Mouse (Mus musculus) hindbrain, postnatal 0 days (tissue): ENCODE measurements around the gene Cmtm5. TPM values are rescaled to one million over a fixed set of nuclear protein-coding genes. Genes with fewer than 3 reads are reported as not detected.
"Not testable (repeated sequence)": the region's sequence is repeated elsewhere in the genome, so short reads cannot be mapped to it uniquely, and the experiment has no call there.

Experiments
- ATAC-seq: fragments of 200-750 bp; cut with Nextera tagmentation; 2 replicates; pipeline ENCODE4 v1.8.0; 2017; ENCODE audit warnings: mild to moderate bottlenecking, moderate TSS enrichment, moderate library complexity
- DNase-seq: peaks from one replicate; pipeline ENCODE4 v3.0.0-alpha.2; 2015; ENCODE audit warnings: low spot score
- H3K27ac ChIP-seq: fragments of 300-500 bp; sonication (generic); 2 replicates; pipeline ENCODE4 v1.5.1; 2014; ENCODE audit warnings: mild to moderate bottlenecking
- H3K27me3 ChIP-seq: fragments of 300-500 bp; sonication (generic); 2 replicates; pipeline ENCODE4 v1.6.1; 2014; ENCODE audit warnings: low read length, mixed read lengths; ENCODE audit not compliant: insufficient read depth
- H3K36me3 ChIP-seq: fragments of 300-500 bp; sonication (generic); 2 replicates; pipeline ENCODE4 v1.6.1; 2014; ENCODE audit warnings: low read length, mixed read lengths; ENCODE audit not compliant: insufficient read depth
- H3K4me1 ChIP-seq: fragments of 300-500 bp; sonication (generic); 2 replicates; pipeline ENCODE4 v1.6.1; 2014; ENCODE audit warnings: antibody characterized with exemption, low read length, mixed read lengths; ENCODE audit not compliant: insufficient read depth
- H3K4me2 ChIP-seq: fragments of 300-500 bp; sonication (generic); 2 replicates; pipeline ENCODE4 v1.6.1; 2014; ENCODE audit warnings: low read depth, mild to moderate bottlenecking, low read length, moderate library complexity, mixed read lengths
- H3K4me3 ChIP-seq: fragments of 300-500 bp; sonication (generic); 2 replicates; pipeline ENCODE4 v1.5.1; 2014; ENCODE audit warnings: low read length
- H3K9ac ChIP-seq: fragments of 300-500 bp; sonication (generic); replicated peaks from 2 replicates; pipeline ENCODE4 v1.6.1; 2014; ENCODE audit warnings: mild to moderate bottlenecking, low read length, moderate library complexity, mixed read lengths
- H3K9me3 ChIP-seq: fragments of 300-500 bp; sonication (generic); 2 replicates; pipeline ENCODE4 v1.6.1; 2016; ENCODE audit warnings: low read length, mixed read lengths
- CTCF ChIP-seq: IDR thresholded peaks from 2 replicates; pipeline ENCODE4 v1.5.1; 2016; ENCODE audit warnings: antibody characterized with exemption, control low read depth, low read depth
- WGBS: fragments of 180-500 bp; shearing (Covaris S2); extraction: QIAGEN DNeasy Blood & Tissue Kit; methylation state at CpG from one replicate; pipeline ENCODE4 v1.1.7; 2014; 5-methylcytosine and 5-hydroxymethylcytosine counted together
- polyA plus RNA-seq: library from polyadenylated mRNA; unstranded; fragments of >200 nt; fragmentation: Nextera tagmentation; extraction: Ambion mirVana; gene quantifications from 2 replicates; pipeline ENCODE4 v1.2.1, GENCODE M21; 2015
- total RNA-seq: library from RNA; depleted of rRNA; stranded (reverse); fragments of >200 nt; gene quantifications from 2 replicates; pipeline ENCODE4 v1.2.3, GENCODE M21; 2014

Cmtm5 gene
- total and polyA plus RNA-seq, 2 experiments from 2014 or later: 44.8 to 74.1 TPM

DNA sequence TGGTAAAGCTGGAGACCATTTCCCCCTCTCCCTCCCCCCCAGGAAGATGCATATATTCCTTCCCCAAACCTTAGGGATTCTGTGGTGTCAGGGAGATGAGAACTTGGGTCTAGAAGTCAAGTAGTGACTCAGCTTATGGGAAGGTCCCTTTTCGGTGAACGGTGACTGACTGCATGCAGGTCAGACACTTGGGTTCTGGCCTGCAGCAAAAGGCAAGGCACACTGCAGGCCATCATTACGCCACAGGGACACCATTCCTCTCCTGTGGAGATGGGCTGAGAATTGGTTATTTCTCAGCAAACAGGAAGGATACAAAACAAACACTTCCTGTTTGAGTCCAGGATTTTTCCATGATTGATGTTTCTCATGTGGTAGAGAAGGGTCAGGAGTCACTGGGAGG lies 23.1 kb downstream of the Cmtm5 start:
- Histone ChIP-seq H3K9me3 (no peaks in the 10 kb centered on the region), H3K4me3 (no peak overlapping the region), H3K4me2 (no peak overlapping the region), H3K27ac (no peak overlapping the region), H3K27me3 (no peaks in the 10 kb centered on the region), H3K4me1 (no peaks in the 10 kb centered on the region), H3K36me3 (no peaks in the 10 kb centered on the region), H3K9ac (no peak overlapping the region)
- no peak for ATAC-seq
- DNase-seq: no peak
- no peak for TF ChIP-seq CTCF
- WGBS: 96% methylated on average over 3 of the region's 3 CpGs

DNA sequence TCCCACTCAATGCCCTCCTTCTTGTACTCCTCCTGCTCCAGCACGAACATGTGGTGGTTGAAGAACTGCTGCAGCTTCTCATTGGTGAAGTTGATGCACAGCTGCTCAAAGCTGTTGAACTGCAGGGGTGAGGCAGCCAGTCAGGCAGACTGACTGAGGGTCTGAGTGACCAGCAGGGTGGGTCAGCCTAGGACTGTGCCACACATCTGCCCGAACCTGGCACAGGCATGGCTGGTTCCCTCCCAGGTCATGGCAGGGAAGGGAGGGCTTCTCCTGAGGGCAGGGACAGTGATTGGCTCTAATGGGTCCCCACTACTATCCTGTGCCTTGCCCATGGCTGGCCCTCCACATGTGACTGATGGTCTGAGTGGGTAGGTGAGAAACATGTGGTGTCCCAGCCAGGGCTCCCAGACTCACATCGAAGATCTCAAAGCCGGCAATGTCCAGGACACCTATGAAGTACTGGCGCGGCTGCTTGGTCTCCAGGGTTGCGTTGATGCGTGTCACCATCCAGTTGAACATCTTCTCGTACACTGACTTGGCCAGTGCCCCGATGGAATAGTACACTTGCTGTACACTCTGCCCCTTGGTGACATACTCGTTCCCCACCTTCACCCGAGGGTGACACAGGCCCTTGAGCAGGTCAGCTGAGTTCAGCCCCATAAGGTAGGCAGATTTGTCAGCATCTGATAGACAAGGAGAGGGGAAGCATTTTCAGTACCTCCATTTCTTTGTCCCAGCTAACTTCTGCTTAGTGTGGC lies 24.0 kb downstream of the Cmtm5 start:
- H3K9me3 ChIP-seq, ATAC-seq, H3K36me3 ChIP-seq, H3K27me3 ChIP-seq, H3K9ac ChIP-seq, H3K4me2 ChIP-seq, H3K4me3 ChIP-seq, H3K27ac ChIP-seq, H3K4me1 ChIP-seq, DNase-seq: not testable (repeated sequence)
- WGBS: 89% methylated on average over 12 of the region's 12 CpGs

DNA sequence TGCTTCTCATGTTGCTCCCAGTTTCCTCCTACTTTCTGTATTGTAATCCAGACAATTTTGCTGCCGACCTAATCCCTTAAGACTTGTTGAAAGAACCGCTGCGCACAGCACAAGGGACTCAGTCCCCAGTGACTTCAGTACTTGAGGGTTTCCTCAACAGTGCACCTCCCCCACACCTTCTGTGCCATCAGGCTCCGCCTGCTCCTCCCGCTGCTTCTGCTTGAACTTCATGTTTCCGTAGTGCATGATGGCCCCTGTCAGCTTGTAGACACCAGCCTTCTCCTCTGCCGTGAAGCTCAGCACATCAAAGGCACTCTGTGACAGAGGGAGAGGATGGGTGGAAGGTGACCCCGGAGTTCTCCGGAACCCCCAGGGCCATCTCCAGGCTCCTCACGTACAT lies 24.7 kb downstream of the Cmtm5 start:
- Histone ChIP-seq H3K4me3 (no peak overlapping the region), H3K27me3 (no peaks in the 10 kb centered on the region), H3K36me3 (no peaks in the 10 kb centered on the region), H3K4me2 (no peak overlapping the region), H3K9me3 (no peaks in the 10 kb centered on the region), H3K27ac (no peak overlapping the region), H3K9ac (no peak overlapping the region), H3K4me1 (no peaks in the 10 kb centered on the region)
- DNase-seq: peak; percentile 11
- WGBS: 71% methylated on average over 10 of the region's 10 CpGs
- no peak for ATAC-seq
- no peak for TF ChIP-seq CTCF

DNA sequence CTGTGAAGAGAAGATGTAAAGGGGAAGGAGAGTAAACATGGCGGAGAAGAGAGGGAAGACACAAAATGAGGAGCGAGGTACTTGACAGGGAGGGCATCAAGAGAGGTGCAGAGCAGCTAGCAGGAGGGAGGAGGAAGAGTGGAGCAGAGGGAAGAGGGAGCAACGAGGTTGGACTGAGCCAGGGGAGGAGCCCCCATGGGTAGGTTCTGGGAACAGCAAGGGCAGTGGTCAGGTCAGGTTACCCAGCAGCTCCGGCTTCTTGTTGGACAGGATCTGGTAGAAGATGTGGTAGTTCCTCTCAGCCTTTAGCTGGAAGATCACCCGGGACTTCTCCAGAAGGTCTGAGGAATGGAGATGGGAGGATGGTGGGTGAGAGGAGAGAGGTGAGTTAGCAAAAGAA lies 25.4 kb downstream of the Cmtm5 start:
- DNase-seq (no peak), ATAC-seq (no peak)
- H3K4me2 ChIP-seq: no peak overlapping the region
- no peaks in the 10 kb centered on the region for H3K4me1 ChIP-seq
- H3K9me3 ChIP-seq: no peaks in the 10 kb centered on the region
- H3K36me3 ChIP-seq: no peaks in the 10 kb centered on the region
- H3K27ac ChIP-seq: no peak overlapping the region
- TF ChIP-seq CTCF: no peak
- H3K4me3 ChIP-seq: no peak overlapping the region
- no peaks in the 10 kb centered on the region for H3K27me3 ChIP-seq
- no peak overlapping the region for H3K9ac ChIP-seq
- 88% methylated on average over 5 of the region's 5 CpGs for WGBS

DNA sequence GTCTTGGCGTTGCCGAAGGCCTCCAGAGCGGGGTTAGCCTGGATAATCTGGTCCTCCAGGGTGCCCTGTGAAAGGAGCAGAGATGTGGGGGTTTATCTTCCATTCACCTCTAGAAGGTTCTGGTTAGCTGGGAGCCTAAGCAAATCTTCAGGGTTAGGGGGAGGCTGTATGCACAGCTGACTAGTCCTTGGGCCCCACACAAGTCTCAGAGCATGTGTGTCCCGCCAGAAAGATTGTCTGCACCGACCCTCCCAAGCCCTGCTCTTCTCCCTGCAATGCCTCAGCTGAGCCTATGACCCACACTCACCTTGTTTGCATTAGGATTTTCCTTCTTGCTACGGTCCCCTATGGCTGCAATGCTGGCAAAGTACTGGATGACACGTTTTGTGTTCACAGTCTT lies 26.7 kb downstream of the Cmtm5 start:
- Histone ChIP-seq H3K9ac (no peak overlapping the region), H3K4me1 (no peaks in the 10 kb centered on the region), H3K27ac (no peak overlapping the region), H3K4me3 (no peak overlapping the region), H3K9me3 (no peaks in the 10 kb centered on the region), H3K36me3 (no peaks in the 10 kb centered on the region), H3K4me2 (no peak overlapping the region), H3K27me3 (no peaks in the 10 kb centered on the region)
- 84% methylated on average over 7 of the region's 7 CpGs for WGBS
- no peak for DNase-seq
- ATAC-seq: no peak
- no peak for TF ChIP-seq CTCF

DNA sequence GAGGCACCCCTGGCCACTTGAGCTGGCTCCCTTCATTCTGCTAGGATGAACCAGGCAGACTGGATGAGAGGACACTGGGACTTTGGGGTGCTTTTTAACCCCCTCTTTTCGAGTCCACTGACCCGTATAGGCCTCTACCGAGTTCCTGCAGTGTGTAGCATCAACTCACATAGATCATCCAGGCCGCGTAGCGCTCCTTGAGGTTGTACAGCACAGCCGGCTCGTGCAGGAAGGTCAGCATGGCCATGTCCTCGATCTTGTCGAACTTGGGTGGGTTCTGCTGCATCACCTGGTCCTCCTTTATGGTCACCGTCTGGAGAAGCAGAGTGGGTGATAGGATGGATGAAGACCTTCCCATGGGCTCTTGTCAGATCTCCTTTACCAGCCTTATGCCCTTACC lies 27.7 kb downstream of the Cmtm5 start:
- TF ChIP-seq CTCF: no peak
- H3K4me2 ChIP-seq: no peak overlapping the region
- H3K9ac ChIP-seq: no peak overlapping the region
- ATAC-seq (no peak), DNase-seq (no peak)
- no peaks in the 10 kb centered on the region for H3K4me1 ChIP-seq
- 90% methylated on average over 11 of the region's 11 CpGs for WGBS
- H3K27ac ChIP-seq: no peak overlapping the region
- H3K36me3 ChIP-seq: no peaks in the 10 kb centered on the region
- no peak overlapping the region for H3K4me3 ChIP-seq
- no peaks in the 10 kb centered on the region for H3K9me3 ChIP-seq
- H3K27me3 ChIP-seq: no peaks in the 10 kb centered on the region

DNA sequence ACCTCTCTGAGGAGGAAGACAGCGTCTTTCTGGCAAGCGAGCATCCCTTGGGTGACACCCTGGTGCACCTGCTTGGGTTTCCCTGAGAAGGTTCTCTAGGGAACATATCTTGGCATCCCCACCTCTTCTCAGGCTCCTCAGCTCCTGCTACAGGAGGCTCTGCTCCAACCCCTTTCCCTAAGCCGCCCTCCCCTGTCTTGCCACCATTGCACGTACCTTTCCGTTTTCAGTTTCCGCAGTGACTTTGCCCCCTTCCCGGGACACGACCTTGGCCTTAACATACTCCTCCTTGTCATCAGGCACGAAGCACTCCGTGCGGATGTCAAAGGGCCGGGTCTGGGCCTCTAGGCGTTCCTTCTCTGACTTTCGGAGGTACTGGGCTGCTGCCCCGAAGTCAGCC lies 29.0 kb downstream of the Cmtm5 start:
- Histone ChIP-seq H3K36me3 (no peaks in the 10 kb centered on the region), H3K9me3 (no peaks in the 10 kb centered on the region), H3K27me3 (no peaks in the 10 kb centered on the region), H3K4me3 (no peak overlapping the region), H3K9ac (no peak overlapping the region), H3K4me1 (no peaks in the 10 kb centered on the region), H3K4me2 (no peak overlapping the region), H3K27ac (no peak overlapping the region)
- no peak for TF ChIP-seq CTCF
- 85% methylated on average over 15 of the region's 15 CpGs for WGBS
- no peak for ATAC-seq
- no peak for DNase-seq
